Mouse (Mus musculus) heart, postnatal 0 days (tissue): ENCODE measurements around the gene Camsap2.

Experiments
- CTCF ChIP-seq: IDR thresholded peaks from 2 replicates; pipeline ENCODE4 v1.5.1; 2016; ENCODE audit warnings: antibody characterized with exemption, control low read depth, low read depth
- EP300 ChIP-seq: IDR thresholded peaks from 2 replicates; pipeline ENCODE4 v1.6.1; 2016; ENCODE audit warnings: antibody characterized with exemption, low read depth

DNA sequence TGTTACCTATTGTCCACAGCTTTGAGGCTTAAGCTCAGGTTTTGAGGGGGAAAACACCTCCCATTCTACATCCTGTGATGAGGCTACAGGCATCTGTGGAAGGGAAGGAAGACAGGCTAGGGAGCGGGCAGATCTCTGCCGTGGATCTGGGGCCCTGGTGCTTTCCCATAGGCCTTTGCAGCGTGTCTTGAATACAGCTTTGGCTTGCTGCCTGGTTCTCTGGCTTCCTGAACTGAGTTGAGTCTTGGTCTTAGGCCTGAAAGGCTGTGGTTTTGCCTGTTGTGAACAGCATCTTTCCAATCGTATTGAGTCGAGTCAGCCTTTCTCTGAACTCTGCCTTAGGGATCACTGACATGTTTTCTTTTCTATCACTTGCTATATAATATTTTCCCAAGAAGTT, 35.7 kb upstream of the Camsap2 start:
- TF ChIP-seq CTCF, result no peak
- no peak for TF ChIP-seq EP300
